8 mouse cellular contexts compared by ENCODE assay signal in genomic region chr19:18713357-18713756, GRCm38 (mm10). TPM values are rescaled to one million over a fixed set of nuclear protein-coding genes. Genes with fewer than 3 reads are reported as not detected.
DNase-seq lines count a peak whose midpoint lies in the region; ATAC-seq and TF ChIP-seq lines count a peak whose summit lies in the region.
"Not testable (repeated sequence)": the region's sequence is repeated elsewhere in the genome, so short reads cannot be mapped to it uniquely, and the experiment has no call there.

No protein-coding gene starts in this region.

- peak; percentile 29; the same call in 1 of the 2 replicates for TF ChIP-seq CTCF in intestine, postnatal 0 days (IDR thresholded peaks at IDR 0.05; ENCODE audit: low read depth)

- H3K9ac ChIP-seq in intestine, postnatal 0 days (ENCODE audit: low read depth, low read length): peak overlapping the region; percentile 71
- H3K9ac ChIP-seq in limb, embryonic 12.5 days (replicated peaks): peak overlapping the region; percentile 88
- peak overlapping the region; percentile 85 for H3K9ac ChIP-seq in midbrain, embryonic 11.5 days (ENCODE audit: low read length)

- peak; percentile 69 for ATAC-seq in intestine, postnatal 0 days
- ATAC-seq in limb, embryonic 12.5 days (ENCODE audit: insufficient number of reproducible peaks, insufficient read depth, low FRiP score, low TSS enrichment, low read depth): peak; percentile 53
- ATAC-seq in midbrain, embryonic 11.5 days (ENCODE audit: low FRiP score): not testable (repeated sequence)

- H3K9me3 ChIP-seq in intestine, postnatal 0 days (ENCODE audit: control insufficient read depth); limb, embryonic 12.5 days; midbrain, embryonic 11.5 days (ENCODE audit: control insufficient read depth, low read length): not testable (repeated sequence)

- DNase-seq in adipocyte (ENCODE audit: low spot score): peak; percentile 31
- peak; percentile 59 for DNase-seq in embryo, embryonic 11 days
- peak; percentile 17 to 54 for DNase-seq in gastrocnemius, postnatal 4 days (ENCODE audit: low spot score in 2 of 2)
- peak; percentile 85 for DNase-seq in midbrain, embryonic 11.5 days (ENCODE audit: low spot score, missing footprints)
- peak; percentile 63 for DNase-seq in right cerebral cortex, postnatal 4 days
- peak; percentile 23 to 36 for DNase-seq in urinary bladder, postnatal 36 days (ENCODE audit: low spot score in 2 of 2)

- H3K4me1 ChIP-seq in intestine, postnatal 0 days (replicated peaks; ENCODE audit: control insufficient read depth, insufficient read depth, low read length): not testable (repeated sequence)
- peaks cover 21% of the 10 kb centered on the region for H3K4me1 ChIP-seq in limb, embryonic 12.5 days (replicated peaks)
- peaks cover 13% of the 10 kb centered on the region; the same call in 1 of the 2 replicates for H3K4me1 ChIP-seq in midbrain, embryonic 11.5 days (ENCODE audit: control insufficient read depth, insufficient read depth, low read length)

- peak overlapping the region; percentile 94 for H3K27ac ChIP-seq in intestine, postnatal 0 days (ENCODE audit: low read depth, low read length)
- peak overlapping the region; percentile 92 for H3K27ac ChIP-seq in limb, embryonic 12.5 days
- not testable (repeated sequence) for H3K27ac ChIP-seq in midbrain, embryonic 11.5 days (ENCODE audit: low read depth, low read length)

- peak overlapping the region; percentile 72 for H3K4me3 ChIP-seq in intestine, postnatal 0 days (ENCODE audit: low read depth, low read length)
- H3K4me3 ChIP-seq in limb, embryonic 12.5 days (replicated peaks): peak overlapping the region; percentile 94
- H3K4me3 ChIP-seq in midbrain, embryonic 11.5 days (ENCODE audit: low read depth, low read length): peak overlapping the region; percentile 83

- H3K36me3 ChIP-seq in intestine, postnatal 0 days (ENCODE audit: control insufficient read depth, insufficient read depth); midbrain, embryonic 11.5 days (ENCODE audit: control insufficient read depth, insufficient read depth, low read length): not testable (repeated sequence)
- H3K36me3 ChIP-seq in limb, embryonic 12.5 days: peaks cover 11% of the 10 kb centered on the region

- not testable (repeated sequence) for H3K27me3 ChIP-seq in intestine, postnatal 0 days (replicated peaks; ENCODE audit: control insufficient read depth, insufficient read depth, low read length); limb, embryonic 12.5 days; midbrain, embryonic 11.5 days (ENCODE audit: control insufficient read depth, insufficient read depth, low read length)

- under 1% methylated on average over 30 of the region's 46 CpGs for WGBS in intestine, postnatal 0 days
- under 1% methylated on average over 46 of the region's 46 CpGs for WGBS in limb, embryonic 12.5 days
- under 1% methylated on average over 37 of the region's 46 CpGs for WGBS in midbrain, embryonic 11.5 days

- peak overlapping the region; percentile 93 for H3K4me2 ChIP-seq in intestine, postnatal 0 days (replicated peaks; ENCODE audit: low read depth)
- H3K4me2 ChIP-seq in limb, embryonic 12.5 days: peak overlapping the region; percentile 75
- peak overlapping the region; percentile 70 for H3K4me2 ChIP-seq in midbrain, embryonic 11.5 days

RNA-seq across cellular contexts. Expression of gene D030056L22Rik, which starts 0.4 kb away (rescaled TPM):
- total RNA-seq in gastrocnemius, postnatal 4 days (2021): 1 to 10 TPM; 4.8 TPM
- polyA plus RNA-seq in intestine, postnatal 0 days (2015; fragmentation: Nextera tagmentation; extraction: Ambion mirVana): 11.2 and 11.3 TPM in 2 replicates
- polyA plus RNA-seq in limb, embryonic 12.5 days (2016; fragmentation: Nextera tagmentation; extraction: Ambion mirVana): 39.6 and 39.7 TPM in 2 replicates
- 91.1 and 94.2 TPM in 2 replicates for polyA plus RNA-seq in midbrain, embryonic 11.5 days (2014; fragmentation: Nextera tagmentation; extraction: Ambion mirVana)

RNA-seq across cellular contexts. Expression of gene Trpm6, which starts 36.4 kb away (rescaled TPM):
- total RNA-seq in gastrocnemius, postnatal 4 days (2021): under 1 TPM; 0.27 to 0.47 TPM
- 0.07 and 0.08 TPM in 2 replicates for polyA plus RNA-seq in intestine, postnatal 0 days (2015; fragmentation: Nextera tagmentation; extraction: Ambion mirVana)
- 0.28 and 0.73 TPM in 2 replicates for polyA plus RNA-seq in limb, embryonic 12.5 days (2016; fragmentation: Nextera tagmentation; extraction: Ambion mirVana)
- polyA plus RNA-seq in midbrain, embryonic 11.5 days (2014; fragmentation: Nextera tagmentation; extraction: Ambion mirVana): 0.58 and 0.59 TPM in 2 replicates

RNA-seq across cellular contexts. Expression of gene Carnmt1, which starts 42.8 kb away (rescaled TPM):
- 10 to 100 TPM; 27.7 to 28.0 TPM for total RNA-seq in gastrocnemius, postnatal 4 days (2021)
- 14.5 and 15.5 TPM in 2 replicates for polyA plus RNA-seq in intestine, postnatal 0 days (2015; fragmentation: Nextera tagmentation; extraction: Ambion mirVana)
- 34.9 and 38.1 TPM in 2 replicates for polyA plus RNA-seq in limb, embryonic 12.5 days (2016; fragmentation: Nextera tagmentation; extraction: Ambion mirVana)
- 25.4 and 29.8 TPM in 2 replicates for polyA plus RNA-seq in midbrain, embryonic 11.5 days (2014; fragmentation: Nextera tagmentation; extraction: Ambion mirVana)

Comparison
In these comparisons a context has a peak if more than half of its experiments do, and no peak if none do; other contexts are left out.
1. DNase-seq: peak in every context shown above with its lines; median percentile 85 in midbrain, embryonic 11.5 days; 63 in right cerebral cortex, postnatal 4 days; 59 in embryo, embryonic 11 days; 36 in gastrocnemius, postnatal 4 days; 31 in adipocyte; 30 in urinary bladder, postnatal 36 days.